Mouse (Mus musculus) G1E (cell line): ENCODE data around the gene Rere.

Experiments
- CTCF ChIP-seq: IDR thresholded peaks from 2 replicates; pipeline ENCODE4 v1.5.1; 2012; ENCODE audit warnings: low read depth, low read length, inconsistent platforms, mixed read lengths
- GATA1 ChIP-seq: IDR thresholded peaks from 2 replicates; pipeline ENCODE4 v1.6.1; 2012; ENCODE audit warnings: borderline replicate concordance, low read length, inconsistent platforms, mixed read lengths
- GATA2 ChIP-seq: IDR thresholded peaks from 2 replicates; pipeline ENCODE4 v1.6.1; 2012; ENCODE audit warnings: low read depth, low read length, inconsistent platforms, borderline replicate concordance
- POLR2AphosphoS5 ChIP-seq: IDR thresholded peaks from 2 replicates; pipeline ENCODE4 v1.6.1; 2012; ENCODE audit warnings: low read depth, low read length, inconsistent platforms; ENCODE audit not compliant: insufficient replicate concordance
- TAL1 ChIP-seq: conservative IDR thresholded peaks from 2 replicates; pipeline ENCODE4 v1.6.1; 2012; ENCODE audit warnings: low read depth, low read length, inconsistent platforms, mixed read lengths

GRCm38 (mm10) chr4:150557976-150558375 lies 276.5 kb downstream of the Rere start:
- TF ChIP-seq CTCF (no peak), GATA1 (no peak), TAL1 (no peak), POLR2AphosphoS5 (no peak), GATA2 (no peak)
